Comparison of ENCODE assay signal across 29 mouse cellular contexts in the genomic region with DNA sequence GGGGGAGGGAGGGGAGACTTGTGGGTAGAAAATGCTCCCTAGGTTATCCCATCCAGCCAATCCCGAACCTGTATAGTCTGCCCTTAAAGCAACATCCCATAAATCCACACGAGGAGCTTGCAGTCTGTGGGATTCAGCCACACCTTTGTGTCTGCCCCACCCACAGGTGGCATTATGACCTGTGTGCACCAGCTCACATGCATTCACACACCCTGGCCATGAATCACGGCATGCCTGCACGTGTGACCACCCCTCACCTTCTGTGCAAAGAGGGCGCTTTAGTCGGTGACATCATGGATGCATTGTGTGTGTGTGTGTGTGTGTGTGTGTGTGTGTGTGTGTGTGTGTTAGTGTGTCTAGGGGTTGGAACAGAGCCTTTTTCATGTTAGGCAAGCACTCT. TPM values are rescaled to one million over a fixed set of nuclear protein-coding genes. Genes with fewer than 3 reads are reported as not detected.
DNase-seq lines count a peak whose midpoint lies in the region; ATAC-seq and TF ChIP-seq lines count a peak whose summit lies in the region.
"Had no signal": no experiment of that assay in that cellular context is flagged by ENCODE, and none has a peak within 500 bp of the region (broad histone marks: within the 10 kb centered on the region; RNA-seq: fewer than 3 reads in every experiment).

No protein-coding gene starts in this region.

- DNase-seq in testis, postnatal 14 days (ENCODE audit: low spot score): no peak
- DNase-seq in urinary bladder, adult 18-20 months (ENCODE audit: low spot score in 2 of 2): no peak
- DNase-seq in left cerebral cortex, adult 2 months (ENCODE audit: extremely low spot score in 1 of 2, low spot score in 2 of 2): no peak
- DNase-seq in lung, adult 2 months: no peak
- DNase-seq: adrenal gland, adult 2 months; adrenal gland, postnatal 10 days; adrenal gland, postnatal 25 days; B cell, adult 2 months; cerebellum, adult 11 months; cerebellum, adult 18-20 months; cerebellum, adult 8-10 months; cerebellum, adult 9-11 months; cerebellum, postnatal 36 days; embryo, embryonic 11 days had no signal

- H3K36me3 ChIP-seq in testis, adult 2 months (ENCODE audit: control insufficient read depth, insufficient read depth, low read length): no peaks in the 10 kb centered on the region
- no peaks in the 10 kb centered on the region for H3K36me3 ChIP-seq in intestine, embryonic 16.5 days (ENCODE audit: control insufficient read depth, insufficient read depth, low read length)
- H3K36me3 ChIP-seq in stomach, embryonic 16.5 days (ENCODE audit: control insufficient read depth, insufficient read depth, low read length): no peaks in the 10 kb centered on the region
- H3K36me3 ChIP-seq: embryonic facial prominence, embryonic 13.5 days; embryonic facial prominence, embryonic 15.5 days; forebrain, embryonic 10.5 days; forebrain, embryonic 12.5 days had no signal

- peak overlapping the region; percentile 28 for H3K4me3 ChIP-seq in testis, adult 2 months (ENCODE audit: control insufficient read depth, low read depth, low read length)
- H3K4me3 ChIP-seq in intestine, embryonic 16.5 days (ENCODE audit: low read length): no peak overlapping the region
- no peak overlapping the region for H3K4me3 ChIP-seq in stomach, embryonic 16.5 days (replicated peaks; ENCODE audit: low read length)
- H3K4me3 ChIP-seq in left cerebral cortex, adult 2 months: no peak overlapping the region
- H3K4me3 ChIP-seq in lung, adult 2 months (replicated peaks; ENCODE audit: extremely low read depth, low read depth, low read length): no peak overlapping the region
- H3K4me3 ChIP-seq: embryonic facial prominence, embryonic 13.5 days; embryonic facial prominence, embryonic 15.5 days; erythroblast, embryonic 14.5 days; forebrain, embryonic 10.5 days; forebrain, embryonic 12.5 days had no signal

- peaks cover 4% of the 10 kb centered on the region for H3K4me1 ChIP-seq in testis, adult 2 months (ENCODE audit: control insufficient read depth, insufficient read depth, low read length)
- H3K4me1 ChIP-seq in intestine, embryonic 16.5 days (ENCODE audit: control insufficient read depth, insufficient read depth, low read length): peaks cover 21% of the 10 kb centered on the region
- H3K4me1 ChIP-seq in stomach, embryonic 16.5 days (ENCODE audit: control insufficient read depth, insufficient read depth, low read length): peaks cover 17% of the 10 kb centered on the region
- H3K4me1 ChIP-seq in lung, adult 2 months (ENCODE audit: control insufficient read depth, insufficient read depth, low read length): no peaks in the 10 kb centered on the region
- H3K4me1 ChIP-seq: forebrain, embryonic 12.5 days had no signal

- H3K27me3 ChIP-seq in testis, adult 2 months (ENCODE audit: control insufficient read depth, insufficient read depth, low read length): no peaks in the 10 kb centered on the region
- H3K27me3 ChIP-seq in intestine, embryonic 16.5 days (replicated peaks; ENCODE audit: control insufficient read depth, insufficient read depth, low read length): peaks cover 12% of the 10 kb centered on the region
- H3K27me3 ChIP-seq in stomach, embryonic 16.5 days (ENCODE audit: control insufficient read depth, insufficient read depth, low read length): peaks cover 3% of the 10 kb centered on the region

- intact Hi-C loops in left cerebral cortex, adult 2 months (cut with DNase I): no loop called here

- ATAC-seq in intestine, embryonic 16.5 days: 0 out of 2 replicates have a peak, but pooled peaks have one; percentile 25
- peak; percentile 73; the same call in 1 of the 2 replicates for ATAC-seq in stomach, embryonic 16.5 days (ENCODE audit: insufficient read depth, low FRiP score)
- ATAC-seq: CD4-positive, CD25-positive, alpha-beta regulatory T cell, adult 4 months; forebrain, embryonic 14.5 days had no signal

- no peak overlapping the region for H3K4me2 ChIP-seq in intestine, embryonic 16.5 days (ENCODE audit: low read depth, low read length)
- no peak overlapping the region for H3K4me2 ChIP-seq in stomach, embryonic 16.5 days (ENCODE audit: low read depth, low read length)
- H3K4me2 ChIP-seq: embryonic facial prominence, embryonic 13.5 days; embryonic facial prominence, embryonic 15.5 days; forebrain, embryonic 12.5 days had no signal

- no peaks in the 10 kb centered on the region for H3K9me3 ChIP-seq in intestine, embryonic 16.5 days (ENCODE audit: control insufficient read depth, low read length)
- H3K9me3 ChIP-seq in stomach, embryonic 16.5 days (replicated peaks; ENCODE audit: control insufficient read depth, low read length): no peaks in the 10 kb centered on the region
- H3K9me3 ChIP-seq: embryonic facial prominence, embryonic 13.5 days; embryonic facial prominence, embryonic 15.5 days; forebrain, embryonic 10.5 days; forebrain, embryonic 12.5 days had no signal

- no peak; the same call in 1 of the 2 replicates for TF ChIP-seq POLR2A in testis, adult 2 months (IDR thresholded peaks at IDR 0.05; ENCODE audit: control insufficient read depth, low read depth, low read length)
- TF ChIP-seq POLR2A in lung, adult 2 months (IDR thresholded peaks at IDR 0.05; ENCODE audit: borderline replicate concordance, extremely low read depth, low read depth, low read length): no peak

- no peak for TF ChIP-seq CTCF in testis, adult 2 months (IDR thresholded peaks at IDR 0.05; ENCODE audit: control insufficient read depth, insufficient read depth, insufficient replicate concordance, low read depth, low read length)
- TF ChIP-seq CTCF in left cerebral cortex, adult 2 months (IDR thresholded peaks at IDR 0.05): no peak
- no peak for TF ChIP-seq CTCF in lung, adult 2 months (IDR thresholded peaks at IDR 0.05; ENCODE audit: insufficient read depth, low read length)

- 64% methylated on average over 6 of the region's 6 CpGs for WGBS in intestine, embryonic 16.5 days
- WGBS in stomach, embryonic 16.5 days: 56% methylated on average over 6 of the region's 6 CpGs
- WGBS in lung, adult 2 months: 59% methylated on average over 6 of the region's 6 CpGs

- no peak overlapping the region for H3K27ac ChIP-seq in testis, adult 2 months (ENCODE audit: control insufficient read depth, insufficient read depth, low read depth, low read length)
- no peak overlapping the region for H3K27ac ChIP-seq in intestine, embryonic 16.5 days (ENCODE audit: low read length)
- no peak overlapping the region for H3K27ac ChIP-seq in stomach, embryonic 16.5 days (ENCODE audit: low read length)
- H3K27ac ChIP-seq in left cerebral cortex, adult 2 months: no peak overlapping the region
- H3K27ac ChIP-seq: embryonic facial prominence, embryonic 13.5 days; embryonic facial prominence, embryonic 15.5 days; forebrain, embryonic 10.5 days; forebrain, embryonic 12.5 days had no signal

- H3K9ac ChIP-seq in intestine, embryonic 16.5 days (ENCODE audit: low read depth, low read length): no peak overlapping the region
- H3K9ac ChIP-seq in stomach, embryonic 16.5 days (ENCODE audit: low read length): no peak overlapping the region
- H3K9ac ChIP-seq: embryonic facial prominence, embryonic 13.5 days; embryonic facial prominence, embryonic 15.5 days; forebrain, embryonic 12.5 days had no signal

RNA-seq across cellular contexts. Expression of gene Otop3, which starts 7.3 kb away (rescaled TPM):
- 0.17 and 0.40 TPM in 2 replicates for polyA plus RNA-seq in testis, adult 2 months (2012; rRNA removed)
- polyA plus RNA-seq in intestine, embryonic 16.5 days (2015; fragmentation: Nextera tagmentation; extraction: Ambion mirVana): 1.5 and 2.1 TPM in 2 replicates
- 4.6 and 8.4 TPM in 2 replicates for polyA plus RNA-seq in stomach, embryonic 16.5 days (2015; fragmentation: Nextera tagmentation; extraction: Ambion mirVana)
- total RNA-seq in left cerebral cortex, adult 2 months (2021): not detected
- 0.05 and 7.8 TPM in 2 replicates for polyA plus RNA-seq in lung, adult 2 months (2012; rRNA removed)
- total RNA-seq: adrenal gland, adult 2 months; adrenal gland, postnatal 25 days; common myeloid progenitor, adult 5-6 weeks; ES-E14; MEL had no signal
- polyA plus RNA-seq: CD4-positive, CD25-positive, alpha-beta regulatory T cell, adult 4 months; embryonic facial prominence, embryonic 11.5 days; embryonic facial prominence, embryonic 13.5 days; erythroblast, embryonic 14.5 days; forebrain, embryonic 10.5 days; forebrain, embryonic 12.5 days had no signal

RNA-seq across cellular contexts. Expression of gene Ush1g, which starts 20.0 kb away (rescaled TPM):
- 3.7 and 4.1 TPM in 2 replicates for polyA plus RNA-seq in testis, adult 2 months (2012; rRNA removed)
- polyA plus RNA-seq in intestine, embryonic 16.5 days (2015; fragmentation: Nextera tagmentation; extraction: Ambion mirVana): 0.06 and 0.11 TPM in 2 replicates
- polyA plus RNA-seq in stomach, embryonic 16.5 days (2015; fragmentation: Nextera tagmentation; extraction: Ambion mirVana): 0.62 and 0.76 TPM in 2 replicates
- total RNA-seq in left cerebral cortex, adult 2 months (2021): under 1 TPM; 0.36 to 0.44 TPM
- 0.11 and 0.17 TPM in 2 replicates for polyA plus RNA-seq in lung, adult 2 months (2012; rRNA removed)
- total RNA-seq: common myeloid progenitor, adult 5-6 weeks; ES-E14; MEL had no signal
- polyA plus RNA-seq: CD4-positive, CD25-positive, alpha-beta regulatory T cell, adult 4 months; embryonic facial prominence, embryonic 11.5 days; embryonic facial prominence, embryonic 13.5 days; erythroblast, embryonic 14.5 days; forebrain, embryonic 10.5 days; forebrain, embryonic 12.5 days; forebrain, embryonic 14.5 days had no signal

RNA-seq across cellular contexts. Expression of gene Hid1, which starts 25.7 kb away (rescaled TPM):
- polyA plus RNA-seq in testis, adult 2 months (2012; rRNA removed): 1.2 and 1.7 TPM in 2 replicates
- 20.5 and 22.0 TPM in 2 replicates for polyA plus RNA-seq in intestine, embryonic 16.5 days (2015; fragmentation: Nextera tagmentation; extraction: Ambion mirVana)
- polyA plus RNA-seq in stomach, embryonic 16.5 days (2015; fragmentation: Nextera tagmentation; extraction: Ambion mirVana): 44.0 and 46.2 TPM in 2 replicates
- 100 to 1,000 TPM; 117 to 121 TPM for total RNA-seq in left cerebral cortex, adult 2 months (2021)
- polyA plus RNA-seq in lung, adult 2 months (2012; rRNA removed): 43.3 and 45.0 TPM in 2 replicates
- polyA plus RNA-seq: erythroblast, embryonic 14.5 days had no signal

RNA-seq across cellular contexts. Expression of gene Otop2, which starts 34.9 kb away (rescaled TPM):
- 8.5 and 8.9 TPM in 2 replicates for polyA plus RNA-seq in testis, adult 2 months (2012; rRNA removed)
- polyA plus RNA-seq in intestine, embryonic 16.5 days (2015; fragmentation: Nextera tagmentation; extraction: Ambion mirVana): 0.11 TPM in 1 of 2 replicates, not detected in the other
- 1.9 and 2.5 TPM in 2 replicates for polyA plus RNA-seq in stomach, embryonic 16.5 days (2015; fragmentation: Nextera tagmentation; extraction: Ambion mirVana)
- 1 to 10 TPM; 1.4 to 2.7 TPM for total RNA-seq in left cerebral cortex, adult 2 months (2021)
- polyA plus RNA-seq in lung, adult 2 months (2012; rRNA removed): 8.3 TPM in 1 of 2 replicates, not detected in the other
- total RNA-seq: adrenal gland, adult 2 months; adrenal gland, postnatal 10 days; adrenal gland, postnatal 25 days; adrenal gland, postnatal 4 days; common myeloid progenitor, adult 5-6 weeks; MEL had no signal
- polyA plus RNA-seq: adrenal gland, adult 2 months; CD4-positive, CD25-positive, alpha-beta regulatory T cell, adult 4 months; embryonic facial prominence, embryonic 11.5 days; erythroblast, embryonic 14.5 days; forebrain, embryonic 12.5 days; forebrain, embryonic 14.5 days had no signal

RNA-seq across cellular contexts. Expression of gene Cdr2l, which starts 39.9 kb away (rescaled TPM):
- 5.2 TPM in 2 replicates for polyA plus RNA-seq in testis, adult 2 months (2012; rRNA removed)
- 4.6 and 5.1 TPM in 2 replicates for polyA plus RNA-seq in intestine, embryonic 16.5 days (2015; fragmentation: Nextera tagmentation; extraction: Ambion mirVana)
- 6.1 and 6.6 TPM in 2 replicates for polyA plus RNA-seq in stomach, embryonic 16.5 days (2015; fragmentation: Nextera tagmentation; extraction: Ambion mirVana)
- 10 to 100 TPM; 25.0 to 26.4 TPM for total RNA-seq in left cerebral cortex, adult 2 months (2021)
- polyA plus RNA-seq in lung, adult 2 months (2012; rRNA removed): 29.1 and 33.8 TPM in 2 replicates
- polyA plus RNA-seq: CD4-positive, CD25-positive, alpha-beta regulatory T cell, adult 4 months had no signal
